Mouse (Mus musculus): Measurements from ENCODE around the gene Rplp1.

Gene Rplp1

GRCm38 (mm10) chr9:61873325-61873724 lies 41.0 kb downstream of the Rplp1 start:
- no peak for DNase-seq

GRCm38 (mm10) chr9:61872246-61872941 lies 41.9 kb downstream of the Rplp1 start:
- peak; percentile 33 for DNase-seq

DNA sequence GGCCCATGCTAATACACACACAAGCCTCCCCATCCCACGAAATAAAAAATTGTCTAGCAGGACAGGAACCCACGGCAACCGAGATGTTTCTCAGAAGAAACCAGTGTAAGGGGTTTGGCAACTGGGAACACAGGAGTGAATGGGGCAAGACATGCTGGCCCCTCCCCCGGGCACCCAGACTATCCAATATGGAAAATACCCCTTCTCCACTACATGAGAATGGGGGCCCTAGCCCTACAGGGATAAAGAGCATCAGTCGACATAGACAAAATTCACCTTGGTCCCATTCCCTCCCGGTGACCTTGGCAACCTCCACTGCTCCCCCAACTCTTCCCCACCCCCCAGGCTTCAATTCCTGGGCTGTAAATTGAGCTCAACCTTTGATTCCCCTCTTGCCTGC lies 42.5 kb downstream of the Rplp1 start:
- DNase-seq: no peak

DNA sequence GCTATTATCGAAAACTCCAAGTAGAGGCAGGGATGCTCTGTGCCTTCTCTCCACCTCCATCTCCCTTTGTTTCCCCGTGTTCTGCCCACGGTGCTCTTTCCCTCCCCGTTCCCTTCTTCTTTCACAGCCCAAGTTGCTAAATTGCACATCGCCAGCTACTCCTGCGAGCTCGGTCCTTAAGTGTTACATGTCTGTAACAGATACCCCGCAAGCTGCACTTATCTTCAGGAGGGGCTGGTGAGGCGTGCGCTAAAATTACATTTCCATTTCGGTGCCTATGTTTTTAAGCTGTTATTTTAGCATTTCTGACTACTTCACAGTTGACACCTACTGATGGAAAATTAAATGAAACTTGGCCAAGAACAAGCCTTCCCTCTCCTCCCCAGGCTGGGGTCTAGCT lies 46.7 kb downstream of the Rplp1 start:
- DNase-seq: peak; percentile 47

All from right cerebral cortex, adult 18-20 months (tissue).